Mouse (Mus musculus): Measurements from ENCODE around the gene Pcsk7.

Gene Pcsk7

DNA sequence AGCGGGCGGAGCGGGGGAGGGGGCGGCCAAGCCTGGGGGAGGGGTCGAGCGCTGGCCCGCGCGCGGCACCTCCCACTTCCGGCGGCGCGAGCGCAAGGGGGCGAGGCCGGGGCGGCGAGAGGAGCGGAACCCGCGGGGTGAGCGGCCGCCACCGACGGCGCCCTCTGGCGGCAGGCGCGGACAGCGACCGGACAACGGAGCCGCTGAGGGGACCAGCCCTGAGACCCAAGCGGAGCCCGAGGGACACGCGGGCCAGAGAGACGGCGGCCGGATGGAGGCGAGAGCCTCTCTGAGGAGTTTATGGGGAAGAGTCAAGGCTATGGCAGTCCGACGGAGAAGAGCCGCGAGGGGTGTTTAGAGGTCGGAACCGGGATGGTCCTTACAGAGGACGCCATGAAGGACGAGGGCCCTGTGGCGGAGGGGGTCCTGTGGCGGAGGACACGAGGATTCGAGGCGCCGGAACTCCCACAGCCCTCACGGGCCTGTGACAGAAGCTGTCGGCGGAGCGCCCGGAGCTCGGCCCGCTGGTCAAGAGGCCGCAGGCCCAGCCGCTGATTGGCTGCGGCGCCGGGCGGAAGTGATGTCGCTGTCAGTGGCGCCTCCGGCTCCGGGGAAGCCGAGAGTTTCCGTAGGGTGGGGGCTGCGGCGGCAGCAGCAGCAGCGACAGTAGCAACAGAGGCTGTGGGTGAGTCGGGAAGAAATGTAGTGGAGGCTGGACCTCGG is at the start of gene Pcsk7, which contains the start of gene Rnf214:
TSS of gene Pcsk7 (plus strand) at position 143 of the 723 bp plus-strand sequence.
TSS of gene Rnf214 (minus strand) at position 557 of the 723 bp plus-strand sequence.
- peak; percentile 82 to 92 for DNase-seq (ENCODE audit: low spot score in 2 of 2)

DNA sequence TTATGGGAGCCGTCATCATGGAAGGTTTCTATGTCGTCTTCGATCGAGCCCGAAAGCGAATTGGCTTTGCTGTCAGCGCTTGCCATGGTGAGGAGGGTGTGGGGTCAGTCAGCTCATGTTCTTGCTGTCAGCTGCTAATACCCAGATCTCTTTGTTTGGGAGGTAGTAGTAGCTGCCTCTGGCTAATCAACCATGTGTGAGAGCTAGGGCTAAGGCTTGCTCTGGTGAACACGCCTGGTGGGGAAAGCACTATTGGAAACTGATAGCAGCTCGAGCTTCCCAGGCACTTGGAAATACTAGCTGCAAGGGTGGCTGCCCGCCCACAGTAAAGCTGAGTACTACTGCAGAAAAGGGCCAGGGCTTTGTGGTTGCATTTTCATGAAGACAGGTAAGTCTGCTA is 46.9 kb upstream of the Pcsk7 start:
- DNase-seq (ENCODE audit: low spot score in 2 of 2) = no peak

DNA sequence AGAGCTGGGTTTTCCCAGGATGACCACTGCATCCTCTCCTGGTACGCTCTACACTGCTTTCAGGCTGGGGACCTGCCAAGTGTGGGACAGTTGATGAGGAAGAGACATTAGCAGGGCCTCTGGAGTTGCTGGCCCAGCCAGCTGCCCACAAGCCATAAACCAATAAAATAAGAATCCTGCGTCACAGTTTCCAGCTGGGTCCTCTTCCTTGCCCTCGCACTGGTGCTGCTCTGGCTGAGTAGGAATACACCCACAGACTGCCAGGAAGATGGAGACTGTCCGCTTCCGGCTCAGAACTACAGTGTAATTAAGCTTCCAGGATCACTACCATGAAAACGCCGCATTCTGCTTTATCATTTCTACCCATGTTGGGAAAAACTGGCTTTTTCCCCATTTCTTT is 44.5 kb upstream of the Pcsk7 start:
- DNase-seq (ENCODE audit: low spot score in 2 of 2) = no peak

DNA sequence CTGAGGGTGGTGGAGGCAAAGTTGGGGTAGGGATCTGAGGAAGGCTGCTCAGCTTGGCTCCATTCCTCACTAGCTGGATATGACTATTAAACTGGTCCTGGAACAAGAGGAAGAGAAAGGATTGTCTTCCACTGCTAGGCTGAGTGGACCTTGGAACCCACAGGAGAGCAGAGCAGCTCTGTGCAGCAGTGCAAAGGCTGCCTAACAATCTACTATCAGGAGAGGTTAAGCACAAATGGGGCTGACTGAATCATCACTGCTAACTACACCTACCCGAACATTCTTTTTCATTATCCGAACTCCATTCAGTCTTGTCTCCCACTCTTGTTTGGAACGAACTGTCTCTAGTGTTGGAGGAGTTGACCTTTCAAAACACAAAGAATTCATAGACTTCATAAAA is 37.1 kb upstream of the Pcsk7 start:
- no peak for DNase-seq (ENCODE audit: low spot score in 2 of 2)

DNA sequence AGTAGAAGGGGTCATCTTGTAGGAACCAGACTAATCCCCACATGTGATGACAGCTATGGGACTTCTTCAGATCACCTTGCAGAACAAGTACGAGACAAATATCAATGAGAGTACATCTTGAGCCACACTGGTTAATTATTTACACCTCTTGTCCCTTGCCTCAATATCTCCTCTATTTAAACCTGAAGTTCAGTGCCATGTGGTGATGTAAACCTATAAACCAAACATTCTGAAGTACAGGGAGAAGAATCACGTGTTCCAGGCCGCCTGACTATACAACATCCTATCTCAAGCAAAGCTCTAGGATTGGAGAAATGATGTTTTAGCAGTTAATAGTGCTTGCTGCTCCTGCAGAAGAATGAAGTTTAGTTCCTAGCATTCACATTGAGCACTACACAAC is 36.0 kb upstream of the Pcsk7 start:
- no peak for DNase-seq (ENCODE audit: low spot score in 2 of 2)

DNA sequence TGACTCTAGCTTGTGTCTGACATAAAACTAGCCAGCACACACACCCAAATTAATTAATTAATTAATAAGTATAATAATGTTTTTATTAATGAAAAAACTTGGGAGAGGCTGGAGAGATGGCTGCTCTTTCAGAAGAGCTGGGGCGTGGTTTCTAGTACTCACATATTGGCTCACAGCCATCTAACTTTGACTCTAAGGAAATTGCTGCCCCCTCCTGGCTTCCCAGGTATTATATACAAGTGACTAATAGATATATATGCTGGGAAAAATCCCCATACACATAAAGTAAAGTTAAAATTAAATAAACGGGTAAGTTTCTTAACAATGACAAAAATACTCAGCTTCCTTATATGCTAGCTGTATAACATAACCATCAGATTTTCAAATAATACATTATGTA is 28.4 kb upstream of the Pcsk7 start:
- peak; percentile 16 to 20 for DNase-seq (ENCODE audit: low spot score in 2 of 2)

DNA sequence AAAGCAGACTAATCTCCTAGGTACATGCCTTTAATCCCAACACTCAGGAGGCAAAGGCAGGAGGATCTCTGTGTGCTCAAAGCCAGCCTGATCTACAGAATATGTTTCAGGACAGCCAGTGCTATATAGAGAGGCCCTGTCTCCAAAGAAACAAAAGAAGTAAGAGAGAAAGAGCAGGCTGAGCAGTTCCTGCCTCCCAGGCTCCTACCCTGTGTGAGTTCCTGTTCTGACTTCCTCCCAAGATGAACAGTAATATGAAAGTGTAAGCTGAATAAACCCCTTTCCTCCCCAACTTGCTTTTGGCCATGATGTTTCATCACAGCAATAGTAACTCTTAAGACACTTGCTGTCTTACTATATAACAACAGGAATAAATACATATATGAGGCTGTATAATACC is 12.6 kb upstream of the Pcsk7 start:
- no peak for DNase-seq (ENCODE audit: low spot score in 2 of 2)

DNA sequence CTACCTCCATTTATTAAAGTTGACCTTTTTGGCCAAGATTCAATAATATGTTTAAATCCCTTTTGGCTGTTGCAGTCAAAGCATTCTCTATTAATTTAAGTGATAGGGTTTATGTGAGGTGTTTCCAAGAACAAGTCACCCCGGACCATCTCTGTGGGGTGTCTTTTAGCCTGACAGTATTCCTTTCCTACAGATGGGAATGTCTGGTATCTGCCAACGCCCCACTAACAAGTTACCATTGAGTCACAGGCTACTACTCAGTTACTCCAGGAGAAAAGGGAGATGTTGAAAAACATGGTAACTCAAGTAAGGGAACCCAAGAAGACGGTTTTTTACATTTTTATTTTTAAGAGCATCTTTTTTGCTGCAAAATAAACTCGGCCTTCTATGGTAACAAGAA is 1.1 kb upstream of the Pcsk7 start:
- DNase-seq (ENCODE audit: low spot score in 2 of 2) = no peak

DNA sequence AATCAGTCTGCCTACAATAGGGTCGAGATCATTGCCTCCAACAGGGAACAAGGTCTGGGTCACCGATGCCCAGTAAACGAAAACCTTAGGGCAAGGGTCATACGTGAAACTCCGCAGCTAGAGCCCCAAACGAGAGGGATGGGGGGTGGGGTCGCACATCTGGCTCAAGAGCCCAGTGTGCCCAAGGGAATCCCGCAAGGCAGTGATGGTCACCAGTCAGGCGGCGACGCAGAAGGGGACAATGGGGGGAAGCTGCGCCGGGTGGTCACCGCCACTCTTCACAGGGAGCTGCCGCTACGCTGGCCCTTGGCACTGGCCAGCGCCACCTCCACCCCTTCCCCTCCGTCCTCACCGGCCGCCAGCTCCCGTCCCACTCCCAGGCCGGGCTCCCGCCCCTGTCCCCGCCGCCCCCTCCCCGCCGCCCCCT is 473 bp upstream of the Pcsk7 start:
- no peak for DNase-seq (ENCODE audit: low spot score in 2 of 2)

DNA sequence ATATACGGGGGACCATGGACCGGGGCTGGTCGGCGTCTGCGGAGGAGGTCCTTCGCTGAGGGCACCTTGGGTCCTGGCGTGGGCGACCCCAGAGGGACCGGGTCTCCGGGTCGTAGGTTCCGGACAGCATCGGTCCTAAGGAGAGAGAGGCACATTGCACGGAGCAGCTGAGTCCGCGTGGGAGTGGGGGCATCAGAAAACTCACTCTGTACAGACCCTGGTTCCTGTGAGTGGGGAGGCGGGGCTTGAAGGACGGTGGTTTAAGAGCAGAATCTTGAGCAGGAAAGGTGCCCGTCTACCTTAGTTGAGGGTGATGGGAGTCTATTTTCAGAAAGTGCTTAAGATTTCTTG is 756 bp downstream of the Pcsk7 start:
- DNase-seq (ENCODE audit: low spot score in 2 of 2) = no peak

DNA sequence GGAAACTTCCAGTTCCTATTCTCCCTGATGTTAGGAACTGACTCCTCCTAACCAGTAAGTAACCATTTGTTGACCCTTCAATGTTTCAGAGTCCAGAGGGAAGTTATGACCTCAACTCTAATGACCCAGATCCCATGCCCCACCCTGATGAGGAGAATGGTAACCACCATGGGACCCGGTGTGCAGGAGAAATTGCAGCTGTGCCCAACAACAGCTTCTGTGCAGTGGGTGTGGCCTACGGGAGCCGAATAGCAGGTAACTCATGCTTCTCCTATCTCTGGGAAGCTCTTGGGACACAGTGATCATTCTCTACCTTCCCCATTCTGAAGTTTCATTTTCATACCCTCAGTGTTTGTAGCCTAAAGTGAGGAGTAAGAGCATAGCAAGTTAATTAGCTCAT is 4.7 kb downstream of the Pcsk7 start:
- no peak for DNase-seq (ENCODE audit: low spot score in 2 of 2)

DNA sequence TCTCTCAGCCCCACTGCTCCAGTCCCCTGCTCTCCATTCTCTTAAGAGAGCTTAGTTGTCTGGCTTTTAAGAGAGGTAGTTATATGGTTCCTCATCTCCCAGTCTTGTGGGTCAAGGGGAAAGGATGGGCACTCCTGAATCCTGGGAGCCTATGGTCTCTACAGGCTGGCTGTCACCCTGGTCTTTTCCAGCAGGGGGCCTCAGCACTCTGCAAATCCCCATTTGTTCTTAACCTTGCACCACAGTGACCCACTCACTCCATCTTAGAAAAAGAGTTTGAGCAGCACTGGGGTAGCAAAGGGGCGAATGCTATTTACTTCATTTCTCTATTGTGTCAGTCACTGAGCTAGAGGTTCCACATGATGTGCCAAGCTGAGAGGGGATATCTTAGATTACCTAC is 5.4 kb downstream of the Pcsk7 start:
- peak in 1 of 2 experiments; percentile 57 for DNase-seq (ENCODE audit: low spot score in 2 of 2)

DNA sequence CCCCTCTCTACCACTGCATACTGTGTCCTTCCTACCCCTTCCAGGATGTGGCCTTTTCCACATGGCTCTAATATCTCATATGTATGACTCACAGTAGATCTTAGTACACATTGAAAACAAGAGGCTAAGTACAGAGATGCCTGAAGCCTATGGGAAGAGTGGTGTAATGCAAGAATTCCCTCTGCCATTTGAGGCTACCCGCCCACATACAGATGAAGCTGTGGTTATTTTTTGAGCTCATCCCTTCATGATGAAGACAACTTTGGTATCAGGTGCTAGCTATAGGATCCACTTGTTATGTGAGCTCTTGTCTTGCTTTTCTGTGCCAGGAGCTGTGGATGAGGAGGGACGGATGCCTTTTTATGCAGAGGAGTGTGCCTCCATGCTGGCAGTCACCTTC is 9.4 kb downstream of the Pcsk7 start:
- no peak for DNase-seq (ENCODE audit: low spot score in 2 of 2)

DNA sequence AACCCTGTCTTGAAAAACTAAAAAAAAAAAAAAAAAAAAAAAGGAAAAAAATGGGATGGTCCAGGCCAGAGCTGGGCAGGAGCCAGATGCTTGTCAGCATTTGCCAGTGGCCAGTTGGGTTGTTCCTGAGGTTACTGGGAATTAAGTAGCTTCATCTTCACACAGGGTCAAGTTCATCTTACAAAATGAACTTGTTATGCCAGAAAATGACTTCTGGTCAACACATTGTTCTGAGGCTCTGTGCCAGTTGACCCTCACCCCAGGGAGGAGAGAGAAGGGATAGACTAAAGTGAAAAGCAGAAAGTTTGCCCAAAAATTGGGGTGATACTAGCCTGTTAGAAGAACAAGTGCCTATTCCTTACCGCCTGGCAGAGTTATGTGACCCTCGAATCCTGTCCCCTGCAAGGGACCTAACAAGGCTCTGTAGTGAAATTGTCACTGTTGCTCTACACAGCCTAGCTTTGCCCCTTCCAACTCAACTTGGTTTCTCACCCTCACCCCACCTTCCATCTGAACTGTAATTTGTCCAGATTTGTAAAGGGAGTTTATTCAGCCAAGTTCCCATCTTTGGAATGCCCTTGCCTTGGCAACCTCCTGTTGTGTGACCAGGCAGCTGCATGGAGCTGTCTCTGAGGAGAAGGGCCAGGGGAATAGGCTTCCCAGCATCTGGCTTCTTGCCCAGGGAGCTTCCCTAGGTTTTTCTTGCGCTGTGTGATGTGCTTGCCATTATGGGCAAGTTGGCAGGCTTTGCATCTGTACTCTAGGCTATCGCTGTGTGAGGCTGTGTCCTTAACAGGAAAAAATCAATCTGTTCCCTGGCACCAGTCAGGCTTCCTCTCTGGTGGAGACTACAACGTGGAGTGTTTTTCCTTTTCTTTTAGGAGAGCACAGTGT is 11.0 kb downstream of the Pcsk7 start:
- peak in 1 of 2 experiments; percentile 74 for DNase-seq (ENCODE audit: low spot score in 2 of 2)

DNA sequence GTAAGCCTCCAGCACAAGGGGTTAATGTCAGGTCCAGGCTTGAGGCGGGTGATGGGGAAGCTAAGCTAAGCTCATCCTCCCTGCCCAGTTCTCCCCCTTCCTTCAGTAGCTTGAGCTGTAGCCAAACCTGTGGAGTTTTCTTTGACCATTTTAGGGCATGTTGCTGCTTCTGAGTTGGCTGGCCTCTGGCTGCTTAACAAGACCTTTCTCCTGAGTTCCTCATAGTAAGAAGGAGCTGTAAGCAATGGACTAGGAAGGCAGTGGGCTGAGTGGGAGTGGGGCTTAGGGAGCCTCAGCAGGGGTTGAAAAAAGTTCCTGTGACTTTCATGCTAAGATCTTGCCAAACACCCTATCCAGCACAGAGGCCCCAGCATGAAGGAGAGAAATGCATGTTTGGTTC is 13.6 kb downstream of the Pcsk7 start:
- no peak for DNase-seq (ENCODE audit: low spot score in 2 of 2)

DNA sequence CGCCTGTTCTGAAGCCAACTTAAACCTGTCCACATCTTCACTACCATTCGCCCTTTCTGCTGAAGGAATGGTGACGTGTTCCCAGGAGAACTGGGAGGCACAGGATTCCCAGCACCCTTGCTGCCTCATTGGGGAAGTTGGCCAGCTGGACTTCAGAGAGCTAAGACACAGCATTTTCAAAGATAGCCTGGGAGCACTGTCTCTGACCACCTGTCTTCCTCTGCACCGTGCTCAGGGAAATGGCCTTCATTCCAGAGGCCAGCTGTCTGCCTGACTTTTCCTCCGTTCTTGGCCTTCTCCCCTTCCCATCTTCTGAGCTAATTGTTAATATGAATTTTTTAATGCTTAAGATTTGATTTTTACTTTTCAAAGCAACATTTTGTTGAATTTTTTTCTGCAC is 23.0 kb downstream of the Pcsk7 start:
- no peak for DNase-seq (ENCODE audit: low spot score in 2 of 2)

DNA sequence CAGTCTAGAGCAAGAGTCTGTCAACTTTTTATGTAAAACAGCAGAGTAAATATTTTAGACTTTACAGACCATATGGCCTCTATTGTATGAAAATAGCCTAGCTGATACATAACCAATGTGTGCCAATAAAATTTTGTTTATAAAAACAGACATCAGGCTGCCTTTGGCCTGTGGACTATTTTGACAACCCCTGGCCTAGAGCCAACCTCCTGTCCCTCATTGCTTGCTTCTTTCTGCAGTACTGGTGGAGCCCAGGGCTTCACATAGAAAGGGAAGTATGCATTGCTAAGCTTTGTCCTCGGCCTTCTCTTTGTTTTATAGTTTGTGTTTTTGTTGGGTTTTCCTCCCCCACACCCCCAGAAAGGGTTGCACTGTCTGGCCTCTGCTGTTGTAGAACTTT is 25.7 kb downstream of the Pcsk7 start:
- DNase-seq (ENCODE audit: low spot score in 2 of 2) = no peak

DNA sequence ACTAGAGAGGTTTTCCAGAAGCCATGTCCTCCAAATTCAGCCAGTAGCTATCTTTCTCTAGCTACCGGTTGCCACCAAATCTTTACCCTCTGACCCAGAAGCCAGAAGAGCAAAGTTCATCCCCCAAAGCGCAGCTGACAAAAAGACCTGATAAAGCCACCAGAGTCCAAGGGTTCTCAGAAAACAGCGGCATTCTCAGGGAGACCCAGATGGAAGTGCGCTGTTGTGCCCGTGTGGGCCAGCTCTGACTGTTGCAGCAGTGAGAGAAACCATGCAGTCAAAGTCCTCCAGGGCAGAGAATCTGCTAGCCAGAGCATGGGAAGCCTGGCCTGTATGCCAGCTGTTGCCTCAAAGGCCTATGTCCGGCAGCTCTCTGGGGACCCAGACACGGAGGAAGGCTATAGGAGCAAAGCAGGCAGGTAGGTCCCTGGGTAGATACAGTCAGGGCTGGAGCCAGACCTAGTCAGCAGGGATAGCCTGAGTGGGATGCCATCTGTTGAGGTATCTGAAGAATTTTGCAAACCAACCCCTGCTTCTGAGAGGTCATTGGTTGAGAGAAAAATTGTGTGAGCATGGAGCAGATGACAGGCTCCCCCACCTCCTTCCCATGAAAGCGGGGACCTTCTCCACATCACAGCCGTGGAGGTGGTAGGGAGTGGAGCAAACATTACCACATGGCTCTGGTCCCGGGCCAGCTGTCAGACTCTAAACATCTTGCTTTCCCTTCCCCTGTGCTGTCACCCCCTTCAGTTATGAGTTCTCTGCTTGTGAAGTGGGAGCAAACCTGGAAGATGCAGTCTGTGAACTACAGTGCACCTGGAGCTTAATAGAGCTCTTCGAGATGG is 26.5 kb downstream of the Pcsk7 start:
- DNase-seq (ENCODE audit: low spot score in 2 of 2) = no peak

DNA sequence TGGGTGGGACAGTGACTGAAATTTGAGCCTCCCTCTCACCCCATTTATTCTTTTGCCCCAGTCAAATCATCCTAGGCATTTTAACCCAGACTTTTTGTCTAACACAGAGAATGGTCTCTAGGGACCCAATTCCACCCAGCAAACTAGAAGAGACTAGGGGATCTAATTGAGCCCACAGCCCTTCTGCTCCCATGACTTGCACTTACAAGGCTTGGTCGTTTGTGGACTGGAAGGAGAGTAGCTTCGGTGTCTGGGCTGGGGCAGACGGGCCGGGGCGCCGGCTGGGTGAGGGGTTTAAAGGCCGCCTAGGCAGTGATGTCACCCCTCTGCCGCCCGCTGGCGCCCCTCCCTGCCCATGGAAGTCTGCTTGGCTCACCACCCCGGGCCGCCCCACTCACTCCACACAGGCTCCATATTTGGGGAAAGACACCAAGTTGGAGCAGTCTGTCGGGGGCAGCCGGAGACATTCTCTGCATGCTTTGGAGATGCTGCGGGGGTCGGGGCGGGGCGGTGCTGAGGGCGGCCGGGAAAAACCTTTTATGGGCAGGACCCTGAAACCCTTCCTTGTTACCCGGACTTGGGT is 29.4 kb downstream of the Pcsk7 start, which contains the start of gene Tagln:
TSS of gene Tagln (minus strand) at position 431 of the 583 bp plus-strand sequence.
- DNase-seq (ENCODE audit: low spot score in 2 of 2) = peak in 1 of 2 experiments; percentile 26

DNA sequence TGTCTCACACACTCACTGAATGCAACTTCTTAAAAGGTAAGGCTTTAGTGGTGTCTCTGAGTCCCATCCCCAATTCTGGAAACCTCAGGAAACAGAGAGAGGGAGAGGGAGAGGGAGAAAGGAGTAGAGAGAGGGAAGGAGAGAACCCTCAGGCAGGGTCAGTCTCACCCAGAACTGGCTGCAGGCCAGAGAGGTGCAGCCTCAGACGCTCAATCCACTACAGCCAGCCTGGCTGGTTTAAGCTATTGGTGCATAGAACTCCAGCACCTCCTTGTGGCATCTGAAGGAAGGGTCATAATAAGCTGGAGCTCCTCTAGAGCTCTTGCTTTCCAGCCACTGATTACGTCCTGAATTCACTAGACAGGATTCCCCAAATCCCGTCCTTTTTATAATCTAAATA is 30.6 kb downstream of the Pcsk7 start:
- DNase-seq (ENCODE audit: low spot score in 2 of 2) = peak; percentile 31 to 65

DNA sequence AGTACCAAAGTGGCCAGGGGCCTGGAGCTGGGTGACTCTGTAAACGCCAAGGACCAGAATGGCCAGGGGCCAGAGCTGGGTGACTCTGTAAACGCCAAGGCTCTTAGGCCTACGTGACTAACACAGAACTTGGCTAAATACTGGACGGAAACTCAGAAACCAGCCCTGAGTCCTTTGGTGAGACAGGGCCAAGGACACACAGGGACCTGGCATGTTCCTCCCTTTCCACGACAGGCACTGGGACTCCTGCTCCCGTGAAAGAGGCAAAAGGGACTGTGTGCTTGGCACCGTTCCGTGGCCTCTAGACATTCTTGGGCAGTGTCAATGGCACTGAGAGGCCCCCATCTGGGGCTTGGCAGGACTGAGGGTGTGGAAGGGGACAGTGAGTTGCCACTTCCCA is 31.8 kb downstream of the Pcsk7 start:
- no peak for DNase-seq (ENCODE audit: low spot score in 2 of 2)
